Mouse (Mus musculus) embryonic facial prominence, embryonic 13.5 days (tissue): ENCODE data around the gene Dpm3. TPM values are rescaled to one million over a fixed set of nuclear protein-coding genes. Genes with fewer than 3 reads are reported as not detected.

Experiments
- ATAC-seq: fragments of 200-750 bp; cut with Nextera tagmentation; 2 replicates; pipeline ENCODE4 v1.8.0; 2017; ENCODE audit warnings: low read depth; ENCODE audit not compliant: insufficient number of reproducible peaks, insufficient read depth, low FRiP score, low TSS enrichment
- H3K27ac ChIP-seq: fragments of 300-500 bp; sonication (generic); 2 replicates; pipeline ENCODE4 v1.5.1; 2015; ENCODE audit warnings: moderate library complexity, mild to moderate bottlenecking, inconsistent platforms
- H3K27me3 ChIP-seq: fragments of 300-500 bp; sonication (generic); 2 replicates; pipeline ENCODE4 v1.6.1; 2015; ENCODE audit warnings: mild to moderate bottlenecking, inconsistent platforms
- H3K36me3 ChIP-seq: fragments of 300-500 bp; sonication (generic); 2 replicates; pipeline ENCODE4 v1.6.1; 2015; ENCODE audit warnings: mild to moderate bottlenecking, inconsistent platforms
- H3K4me1 ChIP-seq: fragments of 300-500 bp; sonication (generic); 2 replicates; pipeline ENCODE4 v1.6.1; 2015; ENCODE audit warnings: inconsistent platforms
- H3K4me2 ChIP-seq: fragments of 300-500 bp; sonication (generic); 2 replicates; pipeline ENCODE4 v1.6.1; 2015; ENCODE audit warnings: moderate library complexity, mild to moderate bottlenecking, inconsistent platforms
- H3K4me3 ChIP-seq: fragments of 300-500 bp; sonication (generic); 2 replicates; pipeline ENCODE4 v1.5.1; 2015; ENCODE audit warnings: mild to moderate bottlenecking, inconsistent platforms
- H3K9ac ChIP-seq: fragments of 300-500 bp; sonication (generic); 2 replicates; pipeline ENCODE4 v1.6.1; 2015; ENCODE audit warnings: mild to moderate bottlenecking, inconsistent platforms
- H3K9me3 ChIP-seq: fragments of 300-500 bp; sonication (generic); 2 replicates; pipeline ENCODE4 v1.6.1; 2016; ENCODE audit warnings: inconsistent platforms
- WGBS: fragments of 180-500 bp; shearing (Covaris S2); methylation state at CpG from one replicate; pipeline ENCODE4 v1.1.7; 2015; ENCODE audit warnings: mixed read lengths; 5-methylcytosine and 5-hydroxymethylcytosine counted together
- polyA plus RNA-seq: library from polyadenylated mRNA; unstranded; fragments of >200 nt; fragmentation: Nextera tagmentation; extraction: Ambion mirVana; gene quantifications from 2 replicates; pipeline ENCODE4 v1.2.1, GENCODE M21; 2015

The Dpm3 gene
- polyA plus RNA-seq, 1 experiment from 2014 or later: 147 TPM

- Histone ChIP-seq H3K27me3 (0 out of 2 replicates have a peak, but pooled peaks cover 4% of the 10 kb centered on the region), H3K9ac (peak within 1 kb of the TSS; percentile 90), H3K36me3 (peaks cover 28% of the 10 kb centered on the region), H3K9me3 (no peaks in the 10 kb centered on the region), H3K4me2 (peak within 1 kb of the TSS; percentile 90), H3K27ac (peak within 1 kb of the TSS; percentile 79), H3K4me3 (peak within 1 kb of the TSS; percentile 83), H3K4me1 (peaks cover 52% of the 10 kb centered on the region)
- WGBS: under 1% methylated on average over 42 of the region's 42 CpGs
- peak; percentile 57 for ATAC-seq
Observed at GRCm38 (mm10) chr3:89246261-89247100, 12.7 kb upstream of the Dpm3 start, which contains the start of gene Trim46. Gene Trim46, minus strand, starts transcription at chr3:89246309.

GRCm38 (mm10) chr3:89247466-89247865 is 11.7 kb upstream of the Dpm3 start:
- peaks cover 20% of the 10 kb centered on the region for H3K36me3 ChIP-seq
- WGBS: 90% methylated on average over 4 of the region's 4 CpGs
- H3K9ac ChIP-seq: peak overlapping the region; percentile 90
- H3K4me1 ChIP-seq: peaks cover 59% of the 10 kb centered on the region
- H3K27ac ChIP-seq: no peak overlapping the region
- peak overlapping the region; percentile 83 for H3K4me3 ChIP-seq
- peak overlapping the region; percentile 90 for H3K4me2 ChIP-seq
- ATAC-seq: no peak
- peaks cover 10% of the 10 kb centered on the region; the same call in 1 of the 2 replicates for H3K27me3 ChIP-seq
- H3K9me3 ChIP-seq: no peaks in the 10 kb centered on the region

- H3K9me3 ChIP-seq: no peaks in the 10 kb centered on the region
- WGBS: 16% methylated on average over 7 of the region's 7 CpGs
- H3K4me3 ChIP-seq: no peak overlapping the region
- no peak for ATAC-seq
- H3K9ac ChIP-seq: no peak overlapping the region
- peaks cover 8% of the 10 kb centered on the region; the same call in 1 of the 2 replicates for H3K27me3 ChIP-seq
- H3K36me3 ChIP-seq: peaks cover 20% of the 10 kb centered on the region
- H3K4me1 ChIP-seq: peaks cover 34% of the 10 kb centered on the region
- H3K27ac ChIP-seq: no peak overlapping the region
- H3K4me2 ChIP-seq: peak overlapping the region; percentile 46; the same call in 1 of the 2 replicates
Observed at GRCm38 (mm10) chr3:89250435-89251040, 8.6 kb upstream of the Dpm3 start.

- Histone ChIP-seq H3K4me1 (peaks cover 28% of the 10 kb centered on the region), H3K4me2 (peak overlapping the region; percentile 46), H3K36me3 (peaks cover 20% of the 10 kb centered on the region), H3K4me3 (no peak overlapping the region), H3K27ac (no peak overlapping the region), H3K9me3 (no peaks in the 10 kb centered on the region), H3K9ac (peak overlapping the region; percentile 37; the same call in 1 of the 2 replicates), H3K27me3 (peaks cover 8% of the 10 kb centered on the region; the same call in 1 of the 2 replicates)
- no peak for ATAC-seq
- WGBS: 2% methylated on average over 17 of the region's 17 CpGs
Observed at GRCm38 (mm10) chr3:89251365-89251895, 7.7 kb upstream of the Dpm3 start.

GRCm38 (mm10) chr3:89254994-89255393 is 4.2 kb upstream of the Dpm3 start:
- Histone ChIP-seq H3K27ac (no peak overlapping the region), H3K4me1 (peaks cover 20% of the 10 kb centered on the region), H3K9ac (no peak overlapping the region), H3K4me2 (no peak overlapping the region), H3K9me3 (no peaks in the 10 kb centered on the region), H3K36me3 (no peaks in the 10 kb centered on the region), H3K4me3 (no peak overlapping the region), H3K27me3 (peaks cover 8% of the 10 kb centered on the region; the same call in 1 of the 2 replicates)
- ATAC-seq: no peak
- WGBS: 88% methylated on average over 5 of the region's 5 CpGs

GRCm38 (mm10) chr3:89256177-89256576 is 3.0 kb upstream of the Dpm3 start:
- Histone ChIP-seq H3K9me3 (no peaks in the 10 kb centered on the region), H3K36me3 (no peaks in the 10 kb centered on the region), H3K4me3 (no peak overlapping the region), H3K9ac (no peak overlapping the region), H3K27me3 (peaks cover 8% of the 10 kb centered on the region; the same call in 1 of the 2 replicates), H3K4me2 (no peak overlapping the region), H3K4me1 (peaks cover 13% of the 10 kb centered on the region), H3K27ac (no peak overlapping the region)
- ATAC-seq: no peak
- WGBS: 77% methylated on average over 5 of the region's 5 CpGs

GRCm38 (mm10) chr3:89260211-89260610 is 1.1 kb downstream of the Dpm3 start:
- Histone ChIP-seq H3K4me2 (no peak overlapping the region), H3K9me3 (no peaks in the 10 kb centered on the region), H3K4me1 (0 out of 2 replicates have a peak, but pooled peaks cover 3% of the 10 kb centered on the region), H3K27me3 (no peaks in the 10 kb centered on the region), H3K27ac (no peak overlapping the region), H3K4me3 (no peak overlapping the region), H3K36me3 (no peaks in the 10 kb centered on the region), H3K9ac (no peak overlapping the region)
- 78% methylated on average over 3 of the region's 3 CpGs for WGBS
- no peak for ATAC-seq

- no peak for ATAC-seq
- H3K36me3 ChIP-seq: no peaks in the 10 kb centered on the region
- peaks cover 13% of the 10 kb centered on the region for H3K4me1 ChIP-seq
- H3K27me3 ChIP-seq: no peaks in the 10 kb centered on the region
- no peak overlapping the region for H3K27ac ChIP-seq
- WGBS: 74% methylated on average over 10 of the region's 10 CpGs
- H3K4me3 ChIP-seq: no peak overlapping the region
- H3K4me2 ChIP-seq: no peak overlapping the region
- no peak overlapping the region for H3K9ac ChIP-seq
- no peaks in the 10 kb centered on the region for H3K9me3 ChIP-seq
Observed at GRCm38 (mm10) chr3:89262417-89262816, 3.3 kb downstream of the Dpm3 start.

- H3K9ac ChIP-seq: peak overlapping the region; percentile 88
- H3K4me2 ChIP-seq: peak overlapping the region; percentile 84
- peak; percentile 57; the same call in 1 of the 2 replicates for ATAC-seq
- peaks cover 43% of the 10 kb centered on the region for H3K4me1 ChIP-seq
- H3K27me3 ChIP-seq: no peaks in the 10 kb centered on the region
- H3K27ac ChIP-seq: peak overlapping the region; percentile 77
- H3K36me3 ChIP-seq: no peaks in the 10 kb centered on the region
- peak overlapping the region; percentile 69 for H3K4me3 ChIP-seq
- no peaks in the 10 kb centered on the region for H3K9me3 ChIP-seq
- under 1% methylated on average over 20 of the region's 20 CpGs for WGBS
Observed at GRCm38 (mm10) chr3:89266439-89266893, 7.3 kb downstream of the Dpm3 start.

- Histone ChIP-seq H3K27ac (no peak overlapping the region; the same call in 1 of the 2 replicates), H3K36me3 (peaks cover 17% of the 10 kb centered on the region), H3K4me3 (peak overlapping the region; percentile 59; the same call in 1 of the 2 replicates), H3K4me2 (peak overlapping the region; percentile 78), H3K4me1 (peaks cover 43% of the 10 kb centered on the region), H3K27me3 (no peaks in the 10 kb centered on the region), H3K9me3 (no peaks in the 10 kb centered on the region), H3K9ac (peak overlapping the region; percentile 83; the same call in 1 of the 2 replicates)
- ATAC-seq: no peak
- 51% methylated on average over 8 of the region's 8 CpGs for WGBS
Observed at GRCm38 (mm10) chr3:89268916-89269315, 9.8 kb downstream of the Dpm3 start.

- peak within 1 kb of the TSS; percentile 78 for H3K4me2 ChIP-seq
- H3K9ac ChIP-seq: peak within 1 kb of the TSS; percentile 83
- WGBS: 3% methylated on average over 39 of the region's 39 CpGs
- peaks cover 25% of the 10 kb centered on the region for H3K36me3 ChIP-seq
- H3K27ac ChIP-seq: peak within 1 kb of the TSS; percentile 88
- peak; percentile 38 for ATAC-seq
- peaks cover 43% of the 10 kb centered on the region for H3K4me1 ChIP-seq
- H3K27me3 ChIP-seq: no peaks in the 10 kb centered on the region
- H3K9me3 ChIP-seq: no peaks in the 10 kb centered on the region
- peak within 1 kb of the TSS; percentile 59 for H3K4me3 ChIP-seq
Observed at GRCm38 (mm10) chr3:89270051-89270755, 11.0 kb downstream of the Dpm3 start, which contains the start of gene Slc50a1. Gene Slc50a1, minus strand, starts transcription at chr3:89270570.
